Mouse (Mus musculus) heart, postnatal 36 days (tissue): ENCODE measurements around the gene Smco3. TPM values are rescaled to one million over a fixed set of nuclear protein-coding genes. Genes with fewer than 3 reads are reported as not detected.
"Not testable (repeated sequence)": the region's sequence is repeated elsewhere in the genome, so short reads cannot be mapped to it uniquely, and the experiment has no call there.

Experiments used
- DNase-seq, 2 experiments: peaks; one replicate each; pipeline ENCODE4 v3.0.0; 2021 to 2022
- intact Hi-C: fragments of 180-260 bp; cut with DNase I; formaldehyde crosslinking; loops from one replicate; pipeline ENCODE4 v1.15.1; 2025
- total RNA-seq, 2 experiments: library from RNA; stranded (reverse); gene quantifications; 2 replicates each; pipeline ENCODE4 v1.2.3; 2021

Gene Smco3
- not detected for total RNA-seq

DNA sequence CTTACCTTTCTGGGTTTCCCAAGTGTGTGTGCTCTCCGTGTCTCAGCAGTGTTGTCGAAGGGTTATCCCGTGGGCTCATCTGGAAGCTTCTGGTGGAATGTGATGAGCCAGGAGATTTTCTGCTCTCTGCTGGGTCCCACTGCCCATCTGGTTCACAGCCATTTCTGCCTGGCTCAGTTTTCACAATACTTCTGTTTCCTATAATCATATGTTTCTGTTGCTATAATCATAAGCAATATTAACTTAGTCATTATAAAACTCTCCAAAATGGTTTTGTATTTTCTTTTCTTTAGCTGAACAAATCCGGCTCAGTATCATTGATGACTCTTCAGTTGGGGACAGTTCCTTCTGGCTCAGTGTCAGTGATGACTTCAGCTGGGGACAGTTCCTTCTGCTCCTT, at the start of gene Smco3:
Gene Smco3, minus strand, starts transcription at position 101 of the 400 bp plus-strand sequence.
- intact Hi-C loops = no loop called here
- no peak for DNase-seq

DNA sequence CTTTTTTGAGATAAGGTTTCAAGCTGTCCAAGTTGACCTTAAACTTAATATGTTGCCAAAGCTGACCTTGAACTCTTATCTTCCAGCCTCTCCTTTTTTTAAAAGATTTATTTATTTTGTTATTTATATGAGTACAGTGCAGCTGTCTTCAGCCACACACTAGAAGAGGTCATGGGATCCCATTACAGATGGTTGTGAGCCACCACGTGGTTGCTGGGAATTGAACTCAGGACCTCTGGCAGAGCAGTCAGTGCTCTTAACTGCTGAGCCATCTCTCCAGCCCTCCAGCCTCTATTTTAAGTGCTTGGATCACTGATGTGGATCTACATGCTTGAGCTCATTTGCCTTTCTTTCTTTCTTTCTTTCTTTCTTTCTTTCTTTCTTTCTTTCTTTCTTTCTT, 49.5 kb upstream of the Smco3 start:
- intact Hi-C loops, DNase-seq: not testable (repeated sequence)

DNA sequence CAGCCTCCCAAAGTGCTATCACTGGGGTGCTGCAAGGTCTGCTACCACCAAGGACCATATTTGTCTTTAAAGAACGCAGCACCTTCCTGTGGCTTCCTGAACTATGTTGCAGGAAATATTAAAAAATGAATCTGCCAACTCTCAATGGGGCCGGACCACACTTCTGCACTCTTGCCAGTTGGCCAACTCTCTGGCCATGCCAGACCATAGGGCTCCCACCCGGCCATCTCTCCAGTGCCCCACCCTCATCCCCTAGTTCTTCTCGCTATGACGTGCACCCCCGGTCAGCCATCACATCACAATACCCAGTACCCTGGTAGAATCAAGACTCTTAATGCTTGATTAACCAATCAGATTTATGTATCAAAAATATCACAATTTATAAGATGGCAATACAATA, 48.7 kb upstream of the Smco3 start:
- no peak for DNase-seq
- intact Hi-C loops = no loop called here

DNA sequence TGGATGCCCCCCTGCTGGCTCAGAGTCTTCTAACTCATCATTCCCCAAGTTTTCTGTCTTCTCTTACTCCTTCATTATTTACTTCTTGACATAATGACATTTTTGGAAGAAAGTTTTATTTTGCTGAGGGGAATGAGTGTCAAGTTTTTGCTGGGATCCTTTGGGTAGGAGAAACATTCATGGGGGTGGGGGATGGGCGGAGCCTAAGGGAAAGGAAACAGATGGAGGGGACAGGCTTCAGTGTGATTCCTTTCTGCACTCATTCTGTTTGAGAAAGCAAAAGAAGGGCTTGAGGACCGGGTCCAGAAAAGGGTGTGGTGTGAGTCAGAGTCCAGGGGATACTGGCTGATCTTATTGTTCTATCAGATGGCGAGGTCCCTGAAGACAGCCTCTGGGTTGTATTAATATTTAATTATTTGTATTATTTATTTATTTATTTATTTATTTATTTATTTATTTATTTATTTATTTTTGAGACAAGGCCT, 48.2 kb upstream of the Smco3 start:
- intact Hi-C loops = no loop called here
- DNase-seq = no peak

DNA sequence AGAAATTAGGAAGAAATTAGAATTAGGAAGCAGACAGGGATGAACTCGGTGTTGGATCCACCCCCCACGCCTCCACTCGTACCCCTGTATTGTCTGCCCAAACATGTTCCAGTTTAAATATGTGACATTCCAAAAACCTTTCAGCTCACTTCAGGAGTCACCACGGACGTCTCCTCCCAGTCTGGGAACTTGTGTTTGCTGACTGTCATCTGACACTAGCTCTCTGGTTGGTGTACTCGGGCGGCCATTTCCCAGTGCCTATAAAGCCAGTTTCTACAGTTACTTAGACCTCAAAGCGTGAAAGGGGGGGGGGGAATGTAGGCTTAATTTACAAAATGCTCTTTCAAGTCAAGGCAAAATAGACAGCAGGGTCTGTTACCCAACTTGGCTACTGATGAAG, 46.4 kb upstream of the Smco3 start:
- intact Hi-C loops = no loop called here
- no peak for DNase-seq

DNA sequence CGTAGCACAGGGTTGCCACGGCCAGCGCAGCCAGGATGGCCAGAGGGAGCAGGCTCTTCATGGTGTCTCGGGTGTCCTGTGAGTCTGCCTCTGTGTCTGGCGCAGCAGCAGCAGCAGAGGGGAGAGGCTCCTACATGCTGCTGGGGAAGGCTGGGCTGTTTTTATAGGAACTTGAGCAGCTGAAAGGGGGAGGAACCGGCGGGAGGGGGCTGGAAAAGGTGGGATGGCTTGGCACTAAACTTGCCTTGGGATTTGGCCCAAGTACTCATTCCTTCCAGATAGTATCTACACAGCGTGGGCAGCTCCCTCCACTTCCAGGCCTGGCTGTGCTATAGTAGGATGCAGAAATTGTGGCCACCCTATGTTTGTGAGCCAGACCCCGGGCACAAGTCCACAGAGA, 40.4 kb upstream of the Smco3 start, which contains the start of gene Mgp:
Gene Mgp, minus strand, starts transcription at position 154 of the 400 bp plus-strand sequence.
- intact Hi-C loops = no loop called here
- DNase-seq = peak; percentile 68 to 70

DNA sequence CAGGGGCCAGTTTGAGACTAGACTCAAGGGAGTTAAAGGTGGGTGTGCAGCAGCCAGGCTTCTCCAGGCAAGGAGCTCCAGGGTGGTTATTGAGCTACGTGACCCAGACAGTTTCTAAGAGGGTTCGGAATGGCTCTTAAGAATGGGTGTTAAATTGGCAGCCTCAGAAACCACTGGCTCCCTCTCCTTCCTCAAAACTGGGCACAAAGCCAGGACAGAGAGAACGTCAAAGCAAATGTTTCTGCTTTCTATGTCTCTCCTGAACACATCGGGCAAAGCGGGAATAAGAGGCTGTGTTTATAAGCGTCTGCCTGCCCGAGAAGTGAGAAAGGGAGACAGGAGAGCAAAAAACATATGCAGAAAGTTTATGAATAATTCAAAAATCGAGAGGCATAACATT, 39.3 kb upstream of the Smco3 start:
- intact Hi-C loops = no loop called here
- peak; percentile 35 to 44 for DNase-seq

DNA sequence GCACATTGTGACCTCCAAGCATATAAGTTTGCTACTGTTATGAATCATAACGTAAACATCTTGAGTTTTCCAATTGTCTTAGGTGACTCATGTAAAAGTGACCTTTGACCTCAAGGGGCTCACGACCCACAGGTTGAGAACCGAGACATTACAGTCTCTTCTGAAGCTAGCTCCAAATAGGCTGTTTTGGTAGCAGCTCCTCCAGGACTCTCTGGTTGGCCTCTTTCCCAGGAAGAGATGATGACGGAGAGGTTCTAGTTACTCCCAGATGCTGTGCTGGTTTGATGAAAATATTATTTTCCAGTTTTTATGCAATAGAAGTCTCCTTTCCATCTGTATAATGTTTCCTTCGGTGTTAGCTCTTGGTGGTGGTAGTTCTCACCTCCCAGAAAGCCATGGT, 33.7 kb upstream of the Smco3 start:
- intact Hi-C loops = loop anchor here (10.0 kb wide), 1 partner anchor 326 kb away; no protein-coding TSS in a partner anchor
- DNase-seq = no peak

DNA sequence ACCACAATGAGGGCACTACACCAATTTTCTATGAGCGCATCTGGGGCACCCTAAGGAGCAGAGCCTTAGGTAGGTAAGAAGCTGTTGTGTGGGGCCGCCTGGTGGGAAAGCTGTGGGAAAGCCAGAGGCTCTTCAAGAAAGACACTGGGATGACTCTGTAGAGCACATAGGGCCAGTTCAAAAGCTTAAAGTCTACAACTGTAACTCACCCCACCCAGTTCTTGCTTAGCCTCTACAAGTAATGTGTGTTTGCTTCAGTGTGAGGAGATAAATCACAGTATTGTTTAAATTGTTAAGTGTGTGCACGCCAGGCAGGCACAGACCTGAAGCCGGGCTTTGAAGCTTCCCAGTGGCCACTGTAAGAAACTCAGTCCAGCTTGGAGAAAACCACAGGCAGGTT, 30.9 kb upstream of the Smco3 start:
- intact Hi-C loops = loop anchor here (10.0 kb wide), 1 partner anchor 329 kb away; no protein-coding TSS in a partner anchor
- DNase-seq = no peak

DNA sequence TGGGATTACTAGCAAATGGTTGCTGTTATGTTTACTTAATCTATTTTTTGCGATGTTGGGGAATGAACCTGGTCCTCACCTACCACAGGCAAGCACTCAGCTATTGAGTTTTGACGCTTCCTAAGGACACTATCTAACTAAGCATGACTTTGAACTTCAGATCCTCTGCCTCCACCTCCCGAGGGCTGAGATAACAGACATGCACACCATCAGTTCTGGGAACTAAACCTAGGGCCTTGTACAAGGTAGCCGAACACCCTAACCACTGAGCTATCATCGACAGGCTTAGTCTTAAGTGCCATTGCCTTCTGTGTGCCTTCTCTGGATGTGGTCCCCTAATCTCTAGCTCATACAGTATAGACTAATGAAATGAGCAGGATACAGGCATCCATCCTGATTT, 30.1 kb upstream of the Smco3 start:
- no peak for DNase-seq
- intact Hi-C loops = loop anchor here (10.0 kb wide), 1 partner anchor 329 kb away; no protein-coding TSS in a partner anchor

DNA sequence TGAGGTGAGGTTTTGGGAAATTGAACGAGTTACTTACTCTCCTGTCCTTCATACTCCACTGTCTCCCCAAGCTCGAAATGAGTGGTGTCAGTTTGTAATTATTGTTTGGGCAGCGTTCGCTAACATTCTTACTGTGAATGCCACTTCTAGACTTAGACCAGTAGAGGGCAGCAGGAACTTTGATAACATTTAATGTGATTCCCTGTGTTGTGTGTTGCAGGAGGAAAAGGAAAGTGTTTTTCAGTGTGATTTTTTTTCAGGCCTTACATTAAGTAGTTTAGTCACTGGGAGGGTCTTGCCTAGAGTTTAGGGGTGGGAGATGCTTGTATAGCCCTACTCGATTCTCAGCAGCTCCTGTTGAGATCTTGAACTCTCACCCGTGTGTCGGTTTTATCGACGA, 25.8 kb upstream of the Smco3 start:
- peak; percentile 25 to 35 for DNase-seq
- intact Hi-C loops = loop anchor here (1.0 to 10.0 kb wide), 4 partner anchors 59 to 334 kb away; no protein-coding TSS in a partner anchor

DNA sequence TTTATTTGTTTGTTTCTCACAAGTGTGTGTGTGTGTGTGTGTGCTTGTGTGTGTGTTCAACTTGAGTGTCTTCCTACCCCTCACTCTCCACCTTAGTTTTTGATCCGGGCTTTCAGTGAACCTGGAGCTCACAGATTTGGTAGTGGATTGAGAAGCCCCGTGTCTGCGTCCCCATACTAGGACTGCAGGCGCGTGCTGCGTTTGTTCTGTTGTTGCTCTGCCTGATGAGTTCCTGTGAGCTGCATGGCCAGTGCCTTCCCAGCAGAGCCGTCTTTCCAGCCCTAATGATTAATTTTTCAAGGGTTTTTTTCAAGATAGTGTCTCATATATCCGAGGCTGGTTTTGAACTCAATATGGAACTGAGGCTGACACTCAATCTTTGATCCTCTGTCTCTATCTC, 23.2 kb upstream of the Smco3 start:
- intact Hi-C loops = no loop called here
- no peak for DNase-seq

DNA sequence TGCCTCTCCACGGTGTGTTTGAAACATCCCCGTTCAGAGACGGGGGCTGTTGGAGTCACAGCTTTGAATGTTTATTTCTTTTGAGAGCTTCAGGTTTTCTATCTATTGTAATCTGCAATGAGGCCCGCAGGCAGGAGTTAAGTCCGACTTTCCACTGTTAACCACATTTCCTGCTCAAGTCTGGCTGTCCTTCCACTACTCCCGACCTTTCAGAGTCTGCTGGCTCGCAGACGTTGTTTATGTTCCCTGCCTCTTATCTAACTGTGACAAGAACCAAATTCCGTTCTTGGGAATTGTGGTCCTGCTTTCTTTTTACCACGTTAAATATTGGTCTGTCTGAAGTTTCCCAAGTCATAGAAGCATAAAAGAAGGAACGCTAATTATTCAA, 22.6 kb upstream of the Smco3 start:
- peak in 1 of 2 experiments; percentile 40 for DNase-seq
- intact Hi-C loops = no loop called here

DNA sequence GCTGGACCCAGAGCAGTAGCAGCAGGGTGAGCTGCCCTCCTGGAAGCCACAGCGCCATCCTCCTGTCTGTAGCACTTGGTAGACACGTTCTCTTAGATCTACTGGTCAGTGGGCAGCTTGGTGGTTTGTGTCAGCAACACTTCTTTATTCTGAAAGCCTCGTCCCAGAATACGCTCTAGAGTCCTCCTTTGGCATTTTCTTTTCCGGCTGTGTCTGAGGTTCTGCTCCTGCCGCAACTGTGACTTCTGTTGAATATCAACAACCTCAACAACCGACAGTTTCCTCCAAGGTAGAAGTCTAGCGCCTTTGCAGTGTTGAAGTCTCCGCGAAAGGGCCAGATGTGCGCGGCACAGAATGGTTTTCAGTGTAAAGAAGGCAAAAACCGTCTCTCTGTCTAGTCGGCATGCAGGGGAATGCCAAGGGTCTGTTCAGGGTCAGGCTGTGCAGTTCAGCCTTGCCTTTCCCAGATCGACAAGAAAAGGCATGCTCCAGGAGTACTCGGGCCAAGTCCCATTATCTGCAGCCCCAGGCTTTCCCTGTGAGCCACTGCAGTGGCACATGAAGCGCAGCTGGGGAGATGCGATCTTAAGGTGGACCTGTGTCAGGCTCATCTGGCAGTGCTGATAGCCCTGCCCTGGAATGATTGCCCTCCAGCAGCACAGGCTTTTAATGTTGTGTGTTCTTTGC, 22.1 kb upstream of the Smco3 start, which contains the start of gene Art4:
Gene Art4, minus strand, starts transcription at position 548 of the 687 bp plus-strand sequence.
- intact Hi-C loops = no loop called here
- peak; percentile 50 to 67 for DNase-seq

DNA sequence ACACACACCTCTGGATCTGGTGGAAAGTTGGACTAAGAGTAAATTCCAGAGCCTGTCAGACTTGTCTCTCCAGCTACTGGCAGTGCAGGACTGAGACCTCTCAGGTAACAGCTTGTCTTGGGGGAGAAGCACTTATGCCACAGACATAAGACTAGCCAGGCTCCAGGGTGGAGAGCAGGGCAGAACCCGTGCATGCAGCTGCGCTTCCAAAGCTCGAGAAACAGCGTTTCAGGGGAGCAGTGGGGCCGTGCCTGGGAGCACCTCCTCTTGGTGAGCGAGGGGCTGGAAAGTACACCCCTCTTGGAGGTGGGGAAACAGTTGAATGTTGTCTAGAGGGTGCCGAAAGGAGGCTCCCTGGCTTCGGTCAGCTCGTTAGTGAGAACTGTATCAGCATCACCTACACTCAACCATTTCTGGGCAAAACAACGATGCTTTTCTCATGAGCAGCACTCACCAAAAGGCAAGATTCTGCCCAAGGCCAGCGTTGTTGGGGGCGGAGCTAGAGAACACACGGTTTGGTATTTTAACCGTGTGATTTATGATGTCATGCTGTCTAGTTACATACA, 20.9 kb upstream of the Smco3 start:
- intact Hi-C loops = no loop called here
- peak in 1 of 2 experiments; percentile 33 for DNase-seq

DNA sequence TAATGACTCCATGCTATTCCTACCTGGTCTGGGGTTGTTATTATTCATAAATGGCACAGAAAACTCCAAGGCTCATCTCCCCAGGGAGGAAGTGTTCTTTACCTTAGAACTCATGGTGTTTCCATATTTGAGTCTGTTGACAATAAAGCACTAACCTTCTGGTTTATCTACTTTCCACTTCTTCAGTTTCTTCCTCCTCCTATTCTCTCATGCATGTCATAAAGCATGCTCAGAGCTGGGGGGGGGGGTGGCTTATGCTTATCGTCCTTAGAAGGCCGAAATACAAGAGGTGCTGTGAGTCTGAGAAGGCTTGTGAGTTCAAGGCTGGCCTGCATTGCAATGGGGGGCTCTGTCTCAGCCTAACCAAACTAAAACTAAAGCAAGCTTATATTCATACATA, 19.9 kb upstream of the Smco3 start:
- intact Hi-C loops = no loop called here
- DNase-seq = no peak

DNA sequence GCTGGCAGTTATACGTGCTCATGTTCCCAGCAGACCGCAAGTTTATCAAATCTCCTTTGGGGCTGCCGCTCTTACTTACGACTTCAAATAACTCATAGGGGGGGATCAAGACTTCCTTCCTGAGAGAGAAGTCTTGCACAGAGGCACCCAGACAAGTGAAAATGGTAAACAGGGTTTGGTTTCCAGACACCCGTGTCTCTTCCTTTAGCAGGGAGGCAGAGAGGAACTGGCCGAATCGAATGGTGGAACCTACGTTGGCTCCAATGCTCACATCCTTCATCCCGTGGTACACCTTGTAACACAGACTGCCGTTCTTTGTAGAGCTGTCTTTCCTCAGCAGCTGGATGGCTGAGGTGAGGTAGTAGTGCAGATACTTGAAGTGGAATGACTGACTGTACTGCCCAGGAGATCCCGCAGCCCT, 19.1 kb upstream of the Smco3 start:
- no peak for DNase-seq
- intact Hi-C loops = no loop called here

DNA sequence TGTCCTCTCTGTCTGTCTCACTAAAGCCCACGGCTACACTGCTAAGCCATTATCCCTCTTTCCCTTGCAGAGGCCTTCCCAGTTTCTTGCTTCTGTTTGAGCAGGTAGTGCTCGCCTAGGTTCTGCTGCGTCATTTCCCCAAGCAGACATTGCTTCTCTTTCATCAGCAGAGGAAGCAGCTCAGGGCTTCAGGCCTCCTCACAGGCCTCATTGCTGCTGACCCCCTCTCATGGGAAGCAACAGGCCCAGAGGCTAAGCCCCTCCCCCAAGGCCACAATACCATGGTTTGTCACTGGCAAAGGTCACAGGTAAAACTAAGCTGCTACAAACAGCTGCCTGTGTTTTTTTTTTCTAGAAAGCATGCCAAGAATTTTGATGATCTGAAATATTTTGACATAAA, 17.5 kb upstream of the Smco3 start:
- no peak for DNase-seq
- intact Hi-C loops = loop anchor here (2.0 kb wide), 1 partner anchor 16 kb away; no protein-coding TSS in a partner anchor

DNA sequence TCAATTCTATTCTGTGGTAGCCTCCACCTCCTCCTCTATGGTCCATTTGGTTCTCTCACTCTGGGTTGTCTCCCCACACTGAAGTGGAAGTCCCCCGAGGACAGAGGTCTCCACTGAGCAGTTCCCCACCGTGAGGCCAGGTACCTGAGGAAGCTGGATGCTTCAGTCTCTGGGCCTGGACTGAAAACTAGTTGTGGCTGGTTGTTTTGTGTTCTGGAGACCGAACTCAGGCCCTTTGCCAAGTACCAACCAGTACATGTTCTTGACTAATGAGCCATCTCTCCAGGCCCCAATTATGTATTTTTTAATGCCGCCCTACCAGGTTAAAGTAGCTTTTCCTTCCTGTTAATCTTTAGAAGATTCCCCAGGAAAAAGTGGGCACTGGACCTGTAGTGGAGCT, 17.1 kb upstream of the Smco3 start:
- intact Hi-C loops = loop anchor here (2.0 kb wide), 1 partner anchor 16 kb away; no protein-coding TSS in a partner anchor
- no peak for DNase-seq

DNA sequence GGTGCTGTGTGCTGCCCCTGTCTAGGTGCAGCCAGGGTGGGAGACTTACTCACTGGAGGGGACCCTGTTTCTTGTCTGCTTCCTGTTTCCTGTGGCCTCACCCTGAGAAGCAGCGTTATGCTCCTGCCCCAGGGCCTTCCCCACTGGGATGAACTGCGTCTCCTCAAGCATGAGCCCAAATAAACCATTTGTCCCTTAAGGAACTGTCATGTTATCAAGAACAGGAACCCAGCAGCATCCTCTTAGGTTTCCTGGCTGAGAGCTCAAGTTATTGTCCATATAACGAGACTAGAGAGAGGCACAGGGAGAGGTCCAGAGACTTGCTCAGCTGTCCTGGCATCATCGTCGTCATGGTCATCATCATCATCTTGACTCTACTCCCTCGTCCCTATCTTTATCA, 15.0 kb upstream of the Smco3 start:
- intact Hi-C loops = no loop called here

DNA sequence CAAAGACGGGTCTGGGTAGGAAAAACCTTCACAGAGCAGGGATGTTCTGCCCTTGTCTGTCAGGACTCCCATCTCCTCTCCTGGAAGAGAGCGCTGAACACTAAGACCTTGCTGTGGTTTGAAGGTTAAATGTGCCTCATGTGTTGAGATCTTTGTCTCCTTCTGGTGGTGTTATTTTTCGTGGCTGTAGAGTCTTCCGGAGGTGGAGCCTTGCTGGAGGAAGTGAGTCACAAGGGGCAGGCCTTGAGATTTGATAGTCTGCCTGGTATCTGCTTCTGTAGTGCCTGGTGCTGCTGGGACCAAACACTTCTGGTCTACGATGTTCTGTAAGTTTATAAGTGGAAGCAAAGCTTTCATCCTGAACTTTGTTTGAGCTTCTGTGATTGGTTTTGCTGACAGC, 13.7 kb upstream of the Smco3 start:
- intact Hi-C loops = no loop called here
- no peak for DNase-seq

More for the DNA sequence above, 15.0 kb upstream of the Smco3 start:
- no peak for DNase-seq

DNA sequence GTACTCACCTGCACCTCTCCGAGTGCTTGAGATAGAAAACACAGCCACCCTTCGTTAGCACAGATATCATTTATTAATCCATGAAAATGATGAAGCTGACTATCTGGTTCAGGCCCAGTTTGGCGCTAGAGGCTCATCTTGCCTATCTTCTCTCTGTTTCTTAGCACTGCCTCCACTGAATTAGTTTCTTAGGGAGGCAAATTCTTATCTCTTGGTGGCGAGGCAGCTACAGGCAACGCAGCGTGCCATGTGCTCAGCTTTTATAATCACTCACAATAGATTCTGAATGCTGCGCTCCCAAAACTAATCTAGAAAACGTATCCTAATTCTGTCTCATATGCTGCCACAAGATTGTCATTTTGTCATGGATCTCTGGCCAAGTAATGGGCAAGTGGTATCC, 13.1 kb upstream of the Smco3 start:
- no peak for DNase-seq
- intact Hi-C loops = no loop called here
